ENCODE assay signal across 9 mouse cellular contexts in genomic region chr12:80584973-80585372, GRCm38 (mm10). TPM values are rescaled to one million over a fixed set of nuclear protein-coding genes. Genes with fewer than 3 reads are reported as not detected.
DNase-seq lines count a peak whose midpoint lies in the region; ATAC-seq lines count a peak whose summit lies in the region.
"Had no signal": no experiment of that assay in that cellular context is flagged by ENCODE, and none has a peak within 500 bp of the region (broad histone marks: within the 10 kb centered on the region; RNA-seq: fewer than 3 reads in every experiment).

No protein-coding gene starts in this region.

- 38% methylated on average over 2 of the region's 2 CpGs for WGBS in midbrain, embryonic 15.5 days
- 46% methylated on average over 2 of the region's 2 CpGs for WGBS in midbrain, embryonic 10.5 days
- 29% methylated on average over 2 of the region's 2 CpGs for WGBS in neural tube, embryonic 11.5 days

- no peak overlapping the region for H3K4me3 ChIP-seq in midbrain, embryonic 15.5 days
- no peak overlapping the region for H3K4me3 ChIP-seq in midbrain, embryonic 10.5 days
- no peak overlapping the region for H3K4me3 ChIP-seq in neural tube, embryonic 11.5 days (ENCODE audit: low read depth, low read length)
- H3K4me3 ChIP-seq: megakaryocyte, embryonic 14.5 days had no signal

- no peaks in the 10 kb centered on the region for H3K9me3 ChIP-seq in midbrain, embryonic 15.5 days
- no peaks in the 10 kb centered on the region for H3K9me3 ChIP-seq in midbrain, embryonic 10.5 days (replicated peaks)
- H3K9me3 ChIP-seq in neural tube, embryonic 11.5 days (ENCODE audit: control insufficient read depth, low read length), result no peaks in the 10 kb centered on the region

- peak; percentile 38 for DNase-seq in gastrocnemius, postnatal 10 days
- DNase-seq in gastrocnemius, postnatal 36 days, result no peak
- DNase-seq in midbrain, embryonic 10.5 days (ENCODE audit: low spot score), result no peak
- peak; percentile 68 for DNase-seq in NIH3T3 (ENCODE audit: low read depth)
- peak; percentile 26 for DNase-seq in neural tube, embryonic 11.5 days (ENCODE audit: low spot score)
- DNase-seq in yolk sac, embryonic 10.5 days (ENCODE audit: low spot score), result no peak
- no peak for DNase-seq in gastrocnemius, postnatal 4 days (ENCODE audit: low spot score in 2 of 2)

- no peak overlapping the region for H3K9ac ChIP-seq in midbrain, embryonic 15.5 days
- no peak overlapping the region for H3K9ac ChIP-seq in neural tube, embryonic 11.5 days (ENCODE audit: low read length)

- H3K36me3 ChIP-seq in midbrain, embryonic 15.5 days (replicated peaks), result peaks cover 14% of the 10 kb centered on the region
- peaks cover 70% of the 10 kb centered on the region for H3K36me3 ChIP-seq in midbrain, embryonic 10.5 days
- H3K36me3 ChIP-seq in neural tube, embryonic 11.5 days (ENCODE audit: control insufficient read depth, insufficient read depth, low read length), result no peaks in the 10 kb centered on the region

- no peaks in the 10 kb centered on the region for H3K4me1 ChIP-seq in midbrain, embryonic 15.5 days
- no peaks in the 10 kb centered on the region for H3K4me1 ChIP-seq in midbrain, embryonic 10.5 days
- no peaks in the 10 kb centered on the region for H3K4me1 ChIP-seq in neural tube, embryonic 11.5 days (ENCODE audit: control insufficient read depth, insufficient read depth, low read length)
- H3K4me1 ChIP-seq: megakaryocyte, embryonic 14.5 days had no signal

- ATAC-seq in midbrain, embryonic 15.5 days (replicated peaks), result no peak
- ATAC-seq in neural tube, embryonic 11.5 days (ENCODE audit: insufficient read depth, low FRiP score, low TSS enrichment), result no peak

- H3K4me2 ChIP-seq in midbrain, embryonic 15.5 days, result no peak overlapping the region
- no peak overlapping the region for H3K4me2 ChIP-seq in neural tube, embryonic 11.5 days (ENCODE audit: low read depth)

- no peaks in the 10 kb centered on the region for H3K27me3 ChIP-seq in midbrain, embryonic 15.5 days (replicated peaks)
- no peaks in the 10 kb centered on the region for H3K27me3 ChIP-seq in midbrain, embryonic 10.5 days (ENCODE audit: low read depth, poor library complexity, severe bottlenecking)
- no peaks in the 10 kb centered on the region for H3K27me3 ChIP-seq in neural tube, embryonic 11.5 days (ENCODE audit: control insufficient read depth, insufficient read depth, low read length)

- intact Hi-C loops in gastrocnemius, postnatal 36 days (cut with DNase I), result no loop called here

- H3K27ac ChIP-seq in midbrain, embryonic 15.5 days, result 0 out of 2 replicates have a peak overlapping the region, but pooled peaks have one; percentile 12
- H3K27ac ChIP-seq in midbrain, embryonic 10.5 days (replicated peaks), result no peak overlapping the region
- no peak overlapping the region for H3K27ac ChIP-seq in neural tube, embryonic 11.5 days (ENCODE audit: low read depth, low read length)

RNA-seq across cellular contexts. Expression of gene Slc39a9, which starts 58.7 kb away (rescaled TPM):
- 10 to 100 TPM; 11.8 to 14.2 TPM for total RNA-seq in gastrocnemius, postnatal 10 days (2021)
- total RNA-seq in gastrocnemius, postnatal 36 days (2021), result 1 to 10 TPM; 7.0 to 7.8 TPM
- polyA plus RNA-seq in midbrain, embryonic 15.5 days (2015; fragmentation: Nextera tagmentation; extraction: Ambion mirVana), result 24.3 and 27.5 TPM in 2 replicates
- polyA plus RNA-seq in midbrain, embryonic 10.5 days (2016; fragmentation: Nextera tagmentation; extraction: Ambion mirVana), result 26.3 and 27.1 TPM in 2 replicates
- 31.2 and 31.6 TPM in 2 replicates for polyA plus RNA-seq in neural tube, embryonic 11.5 days (2014; fragmentation: Nextera tagmentation; extraction: Ambion mirVana)
- 10 to 100 TPM; 21.2 to 22.6 TPM for total RNA-seq in gastrocnemius, postnatal 4 days (2021)

RNA-seq across cellular contexts. Expression of gene Erh, which starts 59.2 kb away (rescaled TPM):
- total RNA-seq in gastrocnemius, postnatal 10 days (2021), result 10 to 100 TPM; 36.9 to 44.7 TPM
- 10 to 100 TPM; 10.7 to 19.9 TPM for total RNA-seq in gastrocnemius, postnatal 36 days (2021)
- polyA plus RNA-seq in midbrain, embryonic 15.5 days (2015; fragmentation: Nextera tagmentation; extraction: Ambion mirVana), result 292 and 300 TPM in 2 replicates
- 513 and 531 TPM in 2 replicates for polyA plus RNA-seq in midbrain, embryonic 10.5 days (2016; fragmentation: Nextera tagmentation; extraction: Ambion mirVana)
- polyA plus RNA-seq in neural tube, embryonic 11.5 days (2014; fragmentation: Nextera tagmentation; extraction: Ambion mirVana), result 335 and 346 TPM in 2 replicates
- total RNA-seq in gastrocnemius, postnatal 4 days (2021), result 10 to 100 TPM; 57.7 to 61.6 TPM

Comparison
In these comparisons a context has a peak if more than half of its experiments do, and no peak if none do; other contexts are left out.
1. DNase-seq: peak in gastrocnemius, postnatal 10 days (single experiment), NIH3T3 (single experiment) and neural tube, embryonic 11.5 days (single experiment); none in gastrocnemius, postnatal 36 days (0 of 2), midbrain, embryonic 10.5 days (single experiment), yolk sac, embryonic 10.5 days (single experiment) and gastrocnemius, postnatal 4 days (0 of 2).